Mouse (Mus musculus) brain, adult 2 months (tissue): ENCODE measurements around the gene Pus7l.

Experiments used
- DNase-seq: peaks from one replicate; pipeline ENCODE4 v3.0.0; 2011; ENCODE audit warnings: low read depth, low spot score

Gene Pus7l

GRCm38 (mm10) chr15:94477287-94477686 is 66.1 kb downstream of the Pus7l start:
- DNase-seq, result peak; percentile 13

GRCm38 (mm10) chr15:94475975-94476374 is 67.4 kb downstream of the Pus7l start:
- no peak for DNase-seq
